In the genomic region with DNA sequence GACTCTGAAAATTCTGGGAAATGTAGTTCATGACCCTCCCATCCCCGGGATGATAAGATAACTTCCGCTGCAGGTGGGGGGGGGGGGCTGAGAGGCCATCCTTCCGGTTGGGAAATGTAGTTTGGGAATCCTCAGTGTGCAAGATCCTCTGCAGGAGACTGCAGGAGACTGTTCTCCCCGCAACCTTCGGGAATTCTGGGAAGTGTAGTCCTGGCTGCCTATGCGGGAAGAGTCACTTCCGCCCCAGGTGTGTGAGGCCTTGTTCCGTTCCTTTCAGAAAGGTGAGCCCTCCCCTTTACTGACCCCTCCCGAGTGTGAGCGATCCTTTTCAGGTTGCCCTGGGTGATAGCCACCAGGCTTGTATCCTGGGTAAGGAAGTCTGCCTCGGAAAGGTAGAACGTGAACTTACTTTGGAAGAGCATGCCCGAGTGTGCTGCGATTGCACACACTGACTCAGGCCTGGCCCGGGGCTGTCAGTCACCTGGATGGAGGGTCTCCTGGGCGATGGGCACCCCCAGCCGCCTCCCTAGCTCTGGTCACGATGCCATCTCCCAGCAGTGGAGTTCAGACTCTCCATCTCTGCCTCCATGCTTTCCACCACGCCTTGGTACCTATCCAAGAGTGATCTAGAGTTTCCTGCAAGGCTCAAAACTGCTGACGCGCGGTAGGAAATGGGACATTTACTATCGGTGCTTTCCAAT, we compare ENCODE assay signal across 8 mouse cellular contexts. TPM values are rescaled to one million over a fixed set of nuclear protein-coding genes. Genes with fewer than 3 reads are reported as not detected.
DNase-seq lines count a peak whose midpoint lies in the region; ATAC-seq lines count a peak whose summit lies in the region.

A gene (plus strand): TSS at position 159 of the 701 bp plus-strand sequence.

- DNase-seq in heart, embryonic 10.5 days (ENCODE audit: low spot score) = peak; percentile 95
- DNase-seq in telencephalon, adult 2 months (ENCODE audit: low read depth, low spot score) = peak; percentile 98

- H3K4me1 ChIP-seq in erythroblast, embryonic 14.5 days (ENCODE audit: control insufficient read depth) = peaks cover 23% of the 10 kb centered on the region
- H3K4me1 ChIP-seq in heart, embryonic 10.5 days = peaks cover 8% of the 10 kb centered on the region
- peaks cover 4% of the 10 kb centered on the region for H3K4me1 ChIP-seq in kidney, embryonic 15.5 days
- H3K4me1 ChIP-seq in limb, embryonic 13.5 days = peaks cover 4% of the 10 kb centered on the region; the same call in 1 of the 2 replicates
- H3K4me1 ChIP-seq in midbrain, embryonic 15.5 days = peaks cover 6% of the 10 kb centered on the region; the same call in 1 of the 2 replicates

- no peak for ATAC-seq in erythroblast, adult 5-6 weeks (replicated peaks; ENCODE audit: low FRiP score, poor library complexity, severe bottlenecking)
- ATAC-seq in erythroid progenitor cell, adult 5-6 weeks (replicated peaks; ENCODE audit: low FRiP score, poor library complexity, severe bottlenecking) = peak; percentile 52; the same call in 1 of the 2 replicates
- ATAC-seq in kidney, embryonic 15.5 days (replicated peaks; ENCODE audit: low FRiP score) = peak; percentile 98
- ATAC-seq in limb, embryonic 13.5 days (ENCODE audit: low FRiP score, low read depth) = peak; percentile 98
- ATAC-seq in midbrain, embryonic 15.5 days (replicated peaks) = peak; percentile 97

- WGBS in heart, embryonic 10.5 days = 3% methylated on average over 23 of the region's 23 CpGs
- 2% methylated on average over 23 of the region's 23 CpGs for WGBS in kidney, embryonic 15.5 days
- 2% methylated on average over 23 of the region's 23 CpGs for WGBS in limb, embryonic 13.5 days
- 1% methylated on average over 23 of the region's 23 CpGs for WGBS in midbrain, embryonic 15.5 days

- H3K27ac ChIP-seq in heart, embryonic 10.5 days = peak within 1 kb of the TSS; percentile 88
- H3K27ac ChIP-seq in kidney, embryonic 15.5 days = peak within 1 kb of the TSS; percentile 89
- peak within 1 kb of the TSS; percentile 75 for H3K27ac ChIP-seq in limb, embryonic 13.5 days
- H3K27ac ChIP-seq in midbrain, embryonic 15.5 days = peak within 1 kb of the TSS; percentile 68

- no peaks in the 10 kb centered on the region for H3K27me3 ChIP-seq in erythroblast, embryonic 14.5 days (ENCODE audit: control insufficient read depth)
- H3K27me3 ChIP-seq in heart, embryonic 10.5 days (ENCODE audit: insufficient read depth, poor library complexity, severe bottlenecking) = no peaks in the 10 kb centered on the region
- H3K27me3 ChIP-seq in kidney, embryonic 15.5 days = no peaks in the 10 kb centered on the region
- no peaks in the 10 kb centered on the region for H3K27me3 ChIP-seq in limb, embryonic 13.5 days
- no peaks in the 10 kb centered on the region for H3K27me3 ChIP-seq in midbrain, embryonic 15.5 days (replicated peaks)

- peaks cover 21% of the 10 kb centered on the region for H3K36me3 ChIP-seq in erythroblast, embryonic 14.5 days (ENCODE audit: control insufficient read depth)
- H3K36me3 ChIP-seq in heart, embryonic 10.5 days = peaks cover 25% of the 10 kb centered on the region
- peaks cover 24% of the 10 kb centered on the region for H3K36me3 ChIP-seq in kidney, embryonic 15.5 days
- H3K36me3 ChIP-seq in limb, embryonic 13.5 days = peaks cover 25% of the 10 kb centered on the region
- peaks cover 15% of the 10 kb centered on the region for H3K36me3 ChIP-seq in midbrain, embryonic 15.5 days (replicated peaks)

- peak within 1 kb of the TSS; percentile 70 for H3K9ac ChIP-seq in kidney, embryonic 15.5 days
- H3K9ac ChIP-seq in limb, embryonic 13.5 days = peak within 1 kb of the TSS; percentile 83
- peak within 1 kb of the TSS; percentile 68 for H3K9ac ChIP-seq in midbrain, embryonic 15.5 days

- H3K4me3 ChIP-seq in erythroblast, embryonic 14.5 days (replicated peaks) = peak within 1 kb of the TSS; percentile 70
- peak within 1 kb of the TSS; percentile 74 for H3K4me3 ChIP-seq in heart, embryonic 10.5 days
- H3K4me3 ChIP-seq in kidney, embryonic 15.5 days (replicated peaks) = peak within 1 kb of the TSS; percentile 74
- peak within 1 kb of the TSS; percentile 73 for H3K4me3 ChIP-seq in limb, embryonic 13.5 days
- H3K4me3 ChIP-seq in midbrain, embryonic 15.5 days = peak within 1 kb of the TSS; percentile 73

- H3K4me2 ChIP-seq in kidney, embryonic 15.5 days = peak within 1 kb of the TSS; percentile 79
- H3K4me2 ChIP-seq in limb, embryonic 13.5 days (replicated peaks) = peak within 1 kb of the TSS; percentile 74
- peak within 1 kb of the TSS; percentile 71 for H3K4me2 ChIP-seq in midbrain, embryonic 15.5 days

- H3K9me3 ChIP-seq in erythroblast, embryonic 14.5 days (ENCODE audit: control insufficient read depth, low read length) = peaks cover 18% of the 10 kb centered on the region
- H3K9me3 ChIP-seq in heart, embryonic 10.5 days = peaks cover 14% of the 10 kb centered on the region
- peaks cover 15% of the 10 kb centered on the region for H3K9me3 ChIP-seq in kidney, embryonic 15.5 days (replicated peaks)
- H3K9me3 ChIP-seq in limb, embryonic 13.5 days = peaks cover 22% of the 10 kb centered on the region
- peaks cover 14% of the 10 kb centered on the region for H3K9me3 ChIP-seq in midbrain, embryonic 15.5 days

RNA-seq across cellular contexts. Expression of the gene that starts here (rescaled TPM):
- 0.02 and 0.05 TPM in 2 replicates for polyA plus RNA-seq in erythroblast, embryonic 14.5 days (2012)
- total RNA-seq in erythroblast, adult 5-6 weeks (2015; ENCODE audit: low replicate concordance) = not detected in 2 replicates
- 0.14 and 1.0 TPM in 2 replicates for total RNA-seq in erythroblast, adult 5-6 weeks (2017; ENCODE audit: low replicate concordance)
- 3.2 and 4.2 TPM in 2 replicates for total RNA-seq in erythroid progenitor cell, adult 5-6 weeks (2015; ENCODE audit: low replicate concordance)
- 1.3 and 2.3 TPM in 2 replicates for total RNA-seq in erythroid progenitor cell, adult 5-6 weeks (2017; ENCODE audit: low replicate concordance)
- polyA plus RNA-seq in heart, embryonic 10.5 days (2016; fragmentation: Nextera tagmentation; extraction: Ambion mirVana) = 4.6 and 5.0 TPM in 2 replicates
- 6.3 and 6.9 TPM in 2 replicates for polyA plus RNA-seq in kidney, embryonic 15.5 days (2015; fragmentation: Nextera tagmentation; extraction: Ambion mirVana)
- 9.1 and 9.9 TPM in 2 replicates for polyA plus RNA-seq in limb, embryonic 13.5 days (2015; fragmentation: Nextera tagmentation; extraction: Ambion mirVana)
- 11.3 TPM in 2 replicates for polyA plus RNA-seq in midbrain, embryonic 15.5 days (2015; fragmentation: Nextera tagmentation; extraction: Ambion mirVana)
